Mouse (Mus musculus) kidney, postnatal 36 days (tissue): ENCODE measurements around the gene Plekho2.
A peak's percentile ranks its signal among the peaks of the same experiment; 100 is the strongest.

Experiments used
- DNase-seq, 2 experiments: peaks; one replicate each; pipeline ENCODE4 v3.0.0; 2021 to 2022; ENCODE audit warnings: mixed read lengths in 2 of 2

Gene Plekho2

GRCm38 (mm10) chr9:65579781-65580371 is at the start of gene Plekho2:
Gene Plekho2, minus strand, starts transcription at chr9:65580040.
- DNase-seq: peak; percentile 94 to 96

DNA sequence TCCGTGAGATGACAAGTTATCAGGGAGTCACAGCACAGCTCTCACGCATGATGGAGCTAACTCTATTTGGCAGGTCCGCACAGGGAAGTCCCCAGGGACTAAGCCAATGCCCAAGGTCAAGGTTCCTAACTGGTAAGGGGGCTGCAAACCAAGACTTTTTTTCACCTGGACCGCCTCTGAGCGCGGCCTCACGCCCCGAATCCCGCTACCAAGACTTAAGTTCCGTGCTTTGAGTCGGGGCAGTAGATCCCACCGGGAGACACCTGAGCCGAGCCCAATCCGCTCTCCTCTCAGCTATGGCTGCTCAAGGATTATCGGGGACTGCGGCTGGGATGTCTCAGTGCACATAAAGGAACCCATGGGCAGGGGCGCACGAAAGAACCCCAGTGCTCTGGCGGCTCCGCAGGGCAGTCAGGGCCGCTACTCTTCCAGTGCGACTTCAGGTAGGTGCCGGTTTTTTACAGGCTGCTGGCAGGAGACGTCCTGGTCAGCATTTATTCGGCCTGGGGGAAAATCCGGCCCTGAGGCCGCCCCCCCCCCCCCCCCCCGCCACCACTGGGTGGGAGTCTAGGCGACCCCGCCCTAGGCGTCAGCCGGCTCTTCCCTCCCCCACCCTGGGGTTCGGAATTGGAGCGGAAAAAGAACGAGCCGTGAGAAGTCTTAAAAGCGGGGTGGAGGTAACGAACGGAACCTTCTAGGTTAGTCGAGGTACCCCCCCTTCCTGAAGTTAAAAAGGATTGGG is 49.4 kb upstream of the Plekho2 start, which contains the start of gene Rbpms2:
TSS of gene Rbpms2 (plus strand) at position 624 of the 742 bp plus-strand sequence.
- DNase-seq: peak; percentile 76 to 83

DNA sequence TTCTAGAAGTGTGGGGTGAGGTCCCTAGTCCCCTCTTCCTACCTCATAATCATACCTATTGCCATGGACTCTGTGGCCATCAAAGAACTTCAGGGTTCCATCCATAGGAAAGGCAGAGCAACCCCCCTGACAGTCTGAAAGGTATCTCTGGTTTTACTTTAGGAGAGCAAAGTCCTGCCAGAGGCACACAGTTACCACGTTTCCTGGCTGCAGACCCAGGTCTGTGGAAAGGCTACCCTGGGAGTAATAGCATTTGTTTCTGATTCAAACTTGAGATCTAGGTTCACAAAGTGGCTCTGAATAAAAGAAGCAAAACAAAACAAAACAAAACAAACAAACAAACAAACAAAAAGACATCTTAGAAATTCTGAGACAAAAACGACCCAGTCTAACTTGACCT is 44.4 kb upstream of the Plekho2 start:
- DNase-seq: peak; percentile 41 to 48

- DNase-seq: no peak
Observed at GRCm38 (mm10) chr9:65622826-65623225, 43.0 kb upstream of the Plekho2 start.

DNA sequence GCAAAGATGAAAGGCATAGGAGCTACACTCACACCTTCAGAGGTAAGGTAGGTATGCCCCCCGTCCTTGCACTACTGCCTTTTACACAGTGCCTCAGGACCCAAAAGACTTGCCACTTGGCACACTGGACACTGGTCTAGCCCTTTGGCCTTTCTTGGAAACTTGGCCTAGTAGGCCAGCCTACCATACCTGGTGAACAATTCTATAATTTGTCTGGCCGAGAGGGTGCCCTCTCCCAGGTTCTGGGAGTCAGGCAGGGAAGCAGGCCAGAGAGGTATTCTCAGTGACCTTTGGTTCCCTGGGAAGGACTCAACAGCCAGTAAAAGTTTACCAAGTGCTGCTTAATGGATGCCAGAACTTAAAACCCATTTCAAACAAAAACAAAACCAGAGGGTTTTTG is 41.8 kb upstream of the Plekho2 start:
- peak; percentile 73 to 89 for DNase-seq

DNA sequence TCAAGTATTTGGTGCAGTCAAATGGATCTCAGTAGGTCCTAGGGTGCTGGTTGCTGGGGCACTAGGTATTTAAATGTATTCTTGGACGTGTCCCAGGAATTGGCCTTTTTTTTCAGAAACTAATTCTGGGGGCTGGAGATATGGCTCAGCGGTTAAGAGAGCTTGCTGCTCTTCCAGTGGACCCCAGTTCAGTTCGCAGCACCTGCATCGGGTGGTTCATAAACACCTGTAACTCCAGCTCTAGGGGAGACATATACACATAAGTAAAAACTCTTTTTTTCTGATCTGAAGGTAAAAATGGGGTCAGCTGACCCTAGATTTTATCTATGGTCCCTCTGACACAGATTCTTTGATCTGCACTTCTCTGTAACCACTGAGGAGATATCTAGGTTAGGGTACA is 41.4 kb upstream of the Plekho2 start:
- DNase-seq: no peak

- no peak for DNase-seq
Observed at GRCm38 (mm10) chr9:65619311-65619710, 39.5 kb upstream of the Plekho2 start.

GRCm38 (mm10) chr9:65613098-65613497 is 33.3 kb upstream of the Plekho2 start:
- no peak for DNase-seq

DNA sequence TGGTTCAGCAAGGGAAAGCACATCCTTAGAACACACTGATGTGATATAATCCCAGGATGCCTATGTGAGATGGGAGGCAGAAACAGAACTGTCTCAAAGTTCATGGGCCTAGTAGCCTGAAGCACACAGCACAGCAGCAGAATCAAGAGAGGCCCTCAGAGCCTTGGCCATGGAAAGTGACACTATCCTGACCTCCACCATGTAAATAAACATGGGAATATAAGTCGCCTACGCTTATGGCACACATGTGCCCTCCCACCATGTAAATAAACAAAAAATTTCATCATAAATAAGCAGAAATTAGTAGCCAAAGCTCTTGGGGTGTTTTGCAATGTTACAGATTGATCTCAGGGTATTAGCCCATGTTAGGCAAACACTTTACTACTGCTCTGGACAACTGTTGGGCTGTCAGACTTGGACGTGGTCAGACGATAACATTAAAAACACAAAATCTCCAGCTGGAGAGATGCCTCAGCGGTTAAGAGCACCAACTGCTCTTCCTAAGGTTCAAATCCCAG is 32.2 kb upstream of the Plekho2 start:
- no peak for DNase-seq

DNA sequence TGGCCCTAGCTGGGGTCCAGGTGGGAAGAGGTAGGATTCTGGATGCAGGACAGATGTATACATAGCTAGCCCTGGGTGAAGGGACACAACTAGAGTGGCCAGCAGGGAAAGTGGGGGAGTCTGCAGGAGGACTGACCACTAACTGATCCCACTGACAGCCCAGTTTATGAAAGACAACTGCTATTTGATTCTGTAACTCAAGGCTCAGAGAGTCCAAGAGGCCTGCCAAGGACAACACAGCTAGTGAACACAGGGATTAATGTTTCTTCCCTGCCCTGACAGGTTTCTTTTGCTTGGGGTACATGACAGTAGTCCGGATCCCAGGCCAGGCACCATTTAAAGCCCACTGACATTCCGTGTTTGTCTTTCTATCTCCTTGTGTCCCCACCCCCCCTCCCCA is 27.3 kb upstream of the Plekho2 start:
- peak in 1 of 2 experiments; percentile 15 for DNase-seq

DNA sequence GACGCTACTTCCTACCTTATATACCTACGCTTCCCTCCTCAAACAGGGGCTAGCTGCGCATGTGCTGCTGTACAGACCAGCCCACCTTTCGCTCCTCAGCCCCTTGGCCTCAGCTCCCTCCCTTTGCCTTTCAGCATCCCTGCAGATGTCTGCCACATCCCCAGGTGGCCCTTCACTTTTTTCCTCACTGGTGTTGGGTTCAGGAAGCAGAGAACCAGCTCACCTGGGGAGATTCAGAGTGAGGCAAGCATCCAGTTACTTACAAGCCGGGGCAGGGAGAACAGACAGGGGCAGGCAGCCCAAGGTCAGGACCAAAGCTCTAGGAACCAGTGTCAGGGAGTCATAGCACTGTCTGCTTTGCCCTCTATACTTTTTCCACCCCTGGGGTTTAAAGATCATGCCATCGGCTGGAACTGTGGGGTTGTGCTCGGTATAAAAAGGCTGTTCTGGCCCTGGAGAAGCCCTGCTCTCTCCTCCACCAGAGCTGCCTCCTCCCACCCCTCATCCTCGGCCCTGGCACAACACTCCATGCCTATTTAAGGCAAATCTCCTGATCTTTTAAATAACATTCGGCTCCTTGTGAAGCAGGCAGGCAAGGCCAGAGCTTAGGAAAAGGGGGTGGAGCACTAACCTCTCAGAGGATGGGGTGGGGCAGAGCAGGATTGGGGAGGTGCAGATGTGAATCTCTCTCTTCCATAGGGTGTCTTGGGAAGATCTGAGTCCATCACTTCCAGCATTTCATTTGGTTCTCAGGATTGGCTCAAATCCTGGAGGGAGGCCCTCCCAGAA is 26.7 kb upstream of the Plekho2 start:
- no peak for DNase-seq

GRCm38 (mm10) chr9:65605471-65606136 is 25.8 kb upstream of the Plekho2 start:
- DNase-seq: peak; percentile 71 to 79

DNA sequence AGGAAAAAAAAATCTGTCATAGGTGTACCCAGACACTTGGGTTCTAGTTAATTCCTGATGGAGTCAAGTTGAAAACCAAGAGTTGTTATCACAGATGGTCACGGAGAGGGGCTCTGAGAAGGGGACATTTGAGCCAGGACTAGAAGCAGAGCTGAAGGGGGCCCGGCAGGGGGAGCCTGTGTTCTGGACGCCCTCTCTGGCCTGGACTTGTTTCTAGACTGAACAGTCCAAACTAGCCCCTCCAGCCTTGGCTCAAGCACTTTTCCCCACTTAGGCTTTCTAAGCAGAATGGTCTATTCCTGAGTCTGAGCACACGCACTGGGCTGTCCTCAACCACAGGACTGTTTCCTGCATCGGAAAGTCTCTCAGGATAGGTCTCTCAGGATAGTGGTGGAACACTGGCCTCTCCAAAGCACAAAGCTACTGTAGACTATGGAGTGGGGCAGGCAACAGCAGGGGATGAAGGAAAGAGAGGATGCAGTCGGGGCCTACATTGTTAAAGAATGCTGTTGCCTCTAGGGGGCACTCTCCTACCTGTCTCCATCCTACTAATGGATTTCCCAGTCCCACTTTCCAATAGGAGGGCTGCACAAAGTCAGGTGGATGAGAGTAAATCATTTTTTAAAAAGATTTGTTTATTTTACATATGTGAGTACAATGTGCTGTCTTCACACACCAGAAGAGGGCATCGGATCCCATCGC is 23.7 kb upstream of the Plekho2 start:
- peak in 1 of 2 experiments; percentile 47 for DNase-seq

DNA sequence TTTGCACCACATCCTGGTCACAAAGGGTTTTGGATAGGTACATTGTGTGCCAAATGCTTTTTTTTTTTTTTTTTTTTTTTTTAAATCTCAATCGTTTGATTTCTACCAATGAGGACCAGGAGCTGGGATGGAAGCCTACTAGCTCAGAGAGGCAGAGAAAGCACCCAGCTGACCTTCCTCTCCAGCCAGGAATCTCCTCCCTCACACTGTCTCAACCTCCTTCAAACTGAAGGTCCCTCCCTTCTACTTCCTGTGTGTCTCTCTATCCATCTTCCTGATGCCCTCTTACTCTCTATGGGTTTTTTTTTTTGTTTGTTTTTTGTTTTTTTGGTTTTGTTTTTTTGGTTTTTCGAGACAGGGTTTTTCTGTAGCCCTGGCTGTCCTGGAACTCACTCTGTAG is 21.1 kb upstream of the Plekho2 start:
- DNase-seq: no peak

GRCm38 (mm10) chr9:65598765-65599249 is 19.0 kb upstream of the Plekho2 start:
- DNase-seq: peak; percentile 65 to 75

DNA sequence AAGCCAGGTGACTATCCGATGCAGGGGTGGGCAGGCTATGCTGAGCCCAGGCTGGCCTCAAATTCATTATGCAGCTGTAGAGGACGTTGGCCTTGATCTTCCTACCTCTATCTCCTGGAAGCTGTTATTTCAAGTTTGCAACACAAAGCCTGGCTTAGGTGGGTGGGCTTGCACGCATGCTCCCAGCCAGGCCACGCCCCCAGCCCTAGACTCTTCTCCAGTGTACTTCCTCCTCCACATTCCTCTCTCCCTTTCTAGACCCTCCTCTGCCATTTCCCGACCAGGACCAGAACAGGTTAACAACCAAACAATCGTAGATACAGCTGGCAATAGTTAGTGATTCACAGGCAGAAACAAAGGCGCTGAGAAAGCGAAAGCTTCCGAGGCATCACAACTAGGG is 13.8 kb upstream of the Plekho2 start:
- no peak for DNase-seq

DNA sequence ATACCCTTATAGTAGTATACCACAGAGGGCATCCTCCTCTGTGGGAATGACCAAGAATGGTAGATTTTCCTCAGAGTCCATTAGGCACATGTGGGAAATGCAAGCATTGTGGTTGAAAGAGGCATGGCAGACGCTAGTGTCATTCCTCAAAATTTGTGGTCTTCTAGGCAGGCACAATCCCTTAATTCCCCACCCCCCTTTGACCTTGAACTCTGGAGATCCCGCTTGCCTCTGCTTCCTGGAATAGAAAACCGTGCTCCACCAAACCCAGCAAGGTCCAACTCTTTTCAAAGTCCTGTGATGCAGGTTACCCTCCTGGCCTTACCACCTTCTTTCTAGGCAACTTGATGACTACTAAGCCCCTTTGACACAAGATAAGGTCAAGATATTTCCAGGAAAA is 12.9 kb upstream of the Plekho2 start:
- no peak for DNase-seq

GRCm38 (mm10) chr9:65589091-65589490 is 9.3 kb upstream of the Plekho2 start:
- no peak for DNase-seq

DNA sequence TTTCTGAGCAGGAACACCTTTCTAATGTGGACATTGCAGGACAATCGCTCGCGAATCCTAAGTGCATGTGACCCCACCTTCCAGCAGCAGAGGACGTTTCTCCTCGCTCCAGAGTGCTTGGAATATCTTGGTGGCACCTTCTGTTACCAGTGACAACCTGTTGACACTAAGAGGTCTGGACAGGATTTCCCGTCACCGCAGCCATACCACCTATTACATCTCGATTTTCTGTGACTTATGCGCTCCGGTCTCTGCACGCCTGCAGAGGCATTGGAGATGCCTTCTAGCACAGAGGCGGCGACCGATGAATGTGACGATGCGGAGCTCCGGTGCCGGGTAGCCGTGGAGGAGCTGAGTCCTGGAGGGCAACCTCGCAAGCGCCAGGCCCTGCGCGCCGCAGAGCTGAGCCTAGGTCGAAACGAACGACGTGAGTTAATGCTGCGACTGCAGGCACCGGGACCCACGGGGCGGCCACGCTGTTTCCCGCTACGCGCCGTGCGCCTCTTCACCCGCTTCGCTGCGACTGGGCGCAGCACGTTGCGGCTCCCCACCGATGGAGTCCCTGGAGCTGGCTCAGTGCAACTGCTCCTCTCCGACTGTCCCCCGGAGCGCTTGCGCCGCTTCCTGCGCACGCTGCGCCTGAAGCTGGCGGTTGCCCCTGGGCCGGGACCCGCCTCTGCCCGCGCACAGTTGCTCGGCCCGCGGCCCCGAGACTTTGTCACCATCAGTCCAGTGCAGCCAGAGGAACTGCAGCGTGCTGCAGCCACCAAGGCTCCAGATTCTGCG is 7.9 kb upstream of the Plekho2 start:
- DNase-seq: peak in 1 of 2 experiments; percentile 45

GRCm38 (mm10) chr9:65587270-65587572 is 7.4 kb upstream of the Plekho2 start:
- DNase-seq: no peak
